Mouse (Mus musculus) CH12.LX (cell line): ENCODE measurements at regions not wholly inside any gene's neighbourhood (a gene's known extent, or its start where the extent isn't known, plus 50 kb on each side); places are given as distances from the start of the nearest gene placed in this dataset.

ENCODE experiments used
- DNase-seq: peaks from one replicate; pipeline ENCODE4 v3.0.0-alpha.2; 2013; ENCODE audit errors: extremely low read depth
- H3K27ac ChIP-seq: 2 replicates; pipeline ENCODE4 v1.5.1; 2012; ENCODE audit warnings: low read depth, mild to moderate bottlenecking, control low read depth, moderate library complexity; ENCODE audit not compliant: insufficient read depth
- H3K27me3 ChIP-seq: replicated peaks from 2 replicates; pipeline ENCODE3; 2012; ENCODE audit warnings: inconsistent platforms
- H3K36me3 ChIP-seq, 2 experiments: replicated peaks in 1 of 2; 2 replicates each; pipeline versions ENCODE3 to v1.6.1; 2012; ENCODE audit warnings: inconsistent platforms in 1 of 2, low read length in 1 of 2, mild to moderate bottlenecking in 1 of 2, mixed read lengths in 1 of 2, moderate library complexity in 1 of 2; ENCODE audit not compliant: control insufficient read depth in 1 of 2, insufficient read depth in 1 of 2
- H3K4me1 ChIP-seq, 2 experiments: 2 replicates each; pipeline ENCODE4 v1.6.1; 2012; ENCODE audit warnings: inconsistent platforms in 1 of 2, moderate library complexity in 1 of 2; ENCODE audit not compliant: insufficient read depth in 2 of 2, control insufficient read depth in 1 of 2
- H3K4me2 ChIP-seq: 2 replicates; pipeline ENCODE4 v1.6.1; 2012; ENCODE audit warnings: low read depth, mild to moderate bottlenecking, control low read depth; ENCODE audit not compliant: poor library complexity, insufficient read depth, severe bottlenecking
- H3K4me3 ChIP-seq, 3 experiments: fragments of 150-350 bp in 1 of 3; sonication (generic) in 1 of 3; replicated peaks in 1 of 3; 2 replicates each; pipeline versions ENCODE3 to v1.5.1; 2011 to 2012; ENCODE audit warnings: low read depth in 2 of 3, low read length in 2 of 3, mild to moderate bottlenecking in 2 of 3, moderate library complexity in 2 of 3, control low read depth in 1 of 3, improper control_type of control experiment in 1 of 3, inconsistent platforms in 1 of 3, mixed read lengths in 1 of 3; ENCODE audit not compliant: poor library complexity in 1 of 3
- H3K79me2 ChIP-seq: replicated peaks from 2 replicates; pipeline ENCODE4 v1.6.1; 2012; ENCODE audit warnings: mild to moderate bottlenecking, moderate library complexity; ENCODE audit not compliant: control insufficient read depth, poor library complexity, insufficient read depth, severe bottlenecking; ENCODE audit errors: extremely low read depth
- H3K9ac ChIP-seq: 2 replicates; pipeline ENCODE4 v1.6.1; 2012; ENCODE audit warnings: low read depth, mild to moderate bottlenecking, control low read depth, moderate library complexity; ENCODE audit not compliant: insufficient read depth
- H3K9me3 ChIP-seq: replicated peaks from 2 replicates; pipeline ENCODE3; 2012; ENCODE audit warnings: low read length, inconsistent platforms, mixed read lengths
- BHLHE40 ChIP-seq: IDR thresholded peaks from 2 replicates; pipeline ENCODE4 v1.6.1; 2011; ENCODE audit warnings: mild to moderate bottlenecking, low read depth, low read length, improper control_type of control experiment
- CHD1 ChIP-seq: IDR thresholded peaks from 2 replicates; pipeline ENCODE4 v1.6.1; 2012; ENCODE audit warnings: low read depth, low read length, improper control_type of control experiment, inconsistent platforms
- E2F4 ChIP-seq: IDR thresholded peaks from 2 replicates; pipeline ENCODE4 v1.6.1; 2011; ENCODE audit warnings: low read depth, low read length, improper control_type of control experiment; ENCODE audit not compliant: insufficient replicate concordance
- ELF1 ChIP-seq: IDR thresholded peaks from 2 replicates; pipeline ENCODE4 v1.6.1; 2014; ENCODE audit warnings: low read depth, mild to moderate bottlenecking, inconsistent platforms, low read length, improper control_type of control experiment
- EP300 ChIP-seq: IDR thresholded peaks from 2 replicates; pipeline ENCODE4 v1.6.1; 2011; ENCODE audit warnings: low read length, improper control_type of control experiment
- ETS1 ChIP-seq: conservative IDR thresholded peaks from 2 replicates; pipeline ENCODE4 v1.6.1; 2012; ENCODE audit warnings: low read depth, mild to moderate bottlenecking, inconsistent platforms, low read length, improper control_type of control experiment, moderate library complexity
- GABPA ChIP-seq: IDR thresholded peaks from 2 replicates; pipeline ENCODE4 v1.6.1; 2012; ENCODE audit warnings: low read depth, low read length, improper control_type of control experiment, inconsistent platforms; ENCODE audit not compliant: insufficient replicate concordance
- MAZ ChIP-seq: IDR thresholded peaks from 2 replicates; pipeline ENCODE4 v1.6.1; 2012; ENCODE audit warnings: low read depth, mild to moderate bottlenecking, inconsistent platforms, low read length, improper control_type of control experiment, moderate library complexity
- MEF2A ChIP-seq: IDR thresholded peaks from 2 replicates; pipeline ENCODE4 v1.6.1; 2014; ENCODE audit warnings: low read depth, mild to moderate bottlenecking, inconsistent platforms, low read length, improper control_type of control experiment, borderline replicate concordance
- MXI1 ChIP-seq: IDR thresholded peaks from 2 replicates; pipeline ENCODE4 v1.6.1; 2011; ENCODE audit warnings: mild to moderate bottlenecking, low read depth, low read length, improper control_type of control experiment
- MYC ChIP-seq: IDR thresholded peaks from 2 replicates; pipeline ENCODE4 v1.6.1; 2011; ENCODE audit warnings: low read depth, mild to moderate bottlenecking, improper control_type of control experiment, low read length
- PAX5 ChIP-seq: IDR thresholded peaks from 2 replicates; pipeline ENCODE4 v1.6.1; 2012; ENCODE audit warnings: low read length, inconsistent platforms, mixed read lengths
- POLR2AphosphoS2 ChIP-seq: IDR thresholded peaks from 2 replicates; pipeline ENCODE4 v1.6.1; 2011; ENCODE audit warnings: low read depth, low read length, improper control_type of control experiment
- RCOR1 ChIP-seq: conservative IDR thresholded peaks from 2 replicates; pipeline ENCODE4 v1.6.1; 2012; ENCODE audit warnings: low read depth, mild to moderate bottlenecking, inconsistent platforms, low read length, improper control_type of control experiment
- SIN3A ChIP-seq: IDR thresholded peaks from 2 replicates; pipeline ENCODE4 v1.6.1; 2012; ENCODE audit warnings: low read length, improper control_type of control experiment, inconsistent platforms
- TBP ChIP-seq: conservative IDR thresholded peaks from 2 replicates; pipeline ENCODE4 v1.6.1; 2011; ENCODE audit warnings: low read depth, low read length, improper control_type of control experiment
- ZNF384 ChIP-seq: IDR thresholded peaks from 2 replicates; pipeline ENCODE4 v1.6.1; 2012; ENCODE audit warnings: low read depth, low read length, improper control_type of control experiment, inconsistent platforms
- dilution Hi-C: fragments of 300-500 bp; cut with MboI; formaldehyde crosslinking; loops from 2 replicates; pipeline ENCODE4 v1.14.3; 2020; ENCODE audit warnings: low sequenced_read_pairs; ENCODE audit not compliant: extremely low pct_unique_long_range_greater_than_20kb, extremely low pct_ligation_motif_present
- in situ Hi-C: fragments of 300-500 bp; cut with MboI; formaldehyde crosslinking; loops from 3 replicates; pipeline ENCODE4 v1.14.3; 2019; ENCODE audit warnings: low sequenced_read_pairs, low pct_ligation_motif_present, low pct_unique_long_range_greater_than_20kb, mixed read lengths

DNA sequence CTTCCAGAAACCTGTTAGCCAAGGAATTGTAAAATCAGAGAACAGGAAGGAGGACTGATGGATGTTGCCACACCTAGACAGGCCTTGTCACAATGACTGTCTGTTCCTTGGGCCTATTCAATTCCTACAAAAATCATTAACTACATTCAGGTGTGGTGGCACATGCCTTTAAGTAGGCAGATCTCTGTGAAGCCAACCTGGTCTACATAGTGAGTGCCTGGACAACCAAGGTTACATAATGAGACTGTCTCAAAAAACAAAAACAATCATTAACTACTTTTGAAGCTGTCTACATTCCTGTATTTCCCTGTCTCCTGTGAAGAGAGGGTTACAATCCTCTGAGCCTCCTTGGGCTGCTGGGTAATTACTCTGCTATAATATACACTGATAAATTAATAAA, 63.9 kb upstream of the Fut8 start:
- no peak overlapping the region for H3K9ac ChIP-seq
- no peak for DNase-seq
- TF ChIP-seq BHLHE40 (no peak), TBP (no peak), MAZ (no peak), RCOR1 (no peak), PAX5 (no peak), POLR2AphosphoS2 (no peak), SIN3A (no peak), EP300 (no peak), ZNF384 (no peak), ELF1 (no peak), MEF2A (no peak), E2F4 (no peak), GABPA (no peak), CHD1 (no peak), MYC (no peak)
- TF ChIP-seq, all 38 proteins: peak for 0
- Histone ChIP-seq H3K4me2 (no peak overlapping the region), H3K27ac (no peak overlapping the region), H3K27me3 (peaks cover 2% of the 10 kb centered on the region), H3K9me3 (no peaks in the 10 kb centered on the region), H3K79me2 (no peaks in the 10 kb centered on the region), H3K4me3 (no peak overlapping the region), H3K36me3 (no peaks in the 10 kb centered on the region), H3K4me1 (peaks cover 3 to 52% of the 10 kb centered on the region in 2 experiments; a peak in 3 of 4 replicates)
- in situ Hi-C loops (no loop called here), dilution Hi-C loops (no loop called here)

DNA sequence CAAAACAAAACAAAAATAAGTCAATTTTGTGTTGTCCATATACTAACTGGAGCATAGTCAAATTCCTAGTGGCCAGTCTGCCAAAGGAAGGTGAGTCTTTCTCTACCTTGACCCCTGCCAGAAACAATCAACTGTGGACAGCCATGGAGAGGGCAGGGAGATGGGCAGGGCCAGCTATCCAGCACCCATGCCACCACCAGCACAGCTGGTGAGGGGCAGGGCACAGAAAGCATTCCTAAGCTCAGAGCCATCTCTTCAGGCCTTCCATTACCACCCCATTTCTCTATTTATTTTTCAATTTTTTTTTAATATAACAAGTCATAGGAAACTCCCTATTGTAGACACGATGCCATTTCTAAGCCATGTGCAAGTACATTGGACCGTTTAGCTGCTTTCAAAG, 65.4 kb upstream of the Fut8 start:
- H3K9me3 ChIP-seq, result no peaks in the 10 kb centered on the region
- DNase-seq, result no peak
- no peaks in the 10 kb centered on the region for H3K79me2 ChIP-seq
- dilution Hi-C loops, result no loop called here
- no peak for TF ChIP-seq MXI1
- no peak for TF ChIP-seq ETS1
- TF ChIP-seq, all 38 proteins: peak for 0
- peaks cover 3 to 41% of the 10 kb centered on the region in 2 experiments; a peak in 3 of 4 replicates for H3K4me1 ChIP-seq
- no peak overlapping the region for H3K4me3 ChIP-seq
- no peak overlapping the region for H3K9ac ChIP-seq
- in situ Hi-C loops, result no loop called here
- peaks cover 2% of the 10 kb centered on the region for H3K27me3 ChIP-seq
- no peaks in the 10 kb centered on the region for H3K36me3 ChIP-seq
- H3K27ac ChIP-seq, result no peak overlapping the region
- no peak overlapping the region for H3K4me2 ChIP-seq
